Mouse (Mus musculus) adrenal gland, postnatal 14 days (tissue): ENCODE data around the gene Zp2. TPM values are rescaled to one million over a fixed set of nuclear protein-coding genes. Genes with fewer than 3 reads are reported as not detected.
A peak's percentile ranks its signal among the peaks of the same experiment; 100 is the strongest.

Experiments
- DNase-seq: peaks from one replicate; pipeline ENCODE4 v3.0.0; 2021; ENCODE audit warnings: mixed read lengths
- long read RNA-seq, 2 experiments: library from polyadenylated mRNA; stranded (forward); transcript quantifications; one replicate each; pipeline ENCODE4 v2.0.0; 2021
- total RNA-seq: library from RNA; stranded (reverse); gene quantifications from 2 replicates; pipeline ENCODE4 v1.2.3, GENCODE M21; 2021

Zp2 gene
- total RNA-seq = not detected in 2 replicates
- long read RNA-seq, experiment 1 = 0 reads
- long read RNA-seq, experiment 2 = 0 reads

- no peak for DNase-seq
Measured at GRCm38 (mm10) chr7:120145191-120145590, at the start of gene Zp2. TSS of gene Zp2 (minus strand) at chr7:120145291.

GRCm38 (mm10) chr7:120192816-120193215 lies 47.7 kb upstream of the Zp2 start:
- DNase-seq = peak; percentile 55

GRCm38 (mm10) chr7:120192207-120192606 lies 47.1 kb upstream of the Zp2 start:
- DNase-seq = peak; percentile 19

GRCm38 (mm10) chr7:120190150-120190665 lies 45.1 kb upstream of the Zp2 start:
- peak; percentile 41 for DNase-seq

- no peak for DNase-seq
Measured at GRCm38 (mm10) chr7:120189369-120190149, 44.5 kb upstream of the Zp2 start.

DNA sequence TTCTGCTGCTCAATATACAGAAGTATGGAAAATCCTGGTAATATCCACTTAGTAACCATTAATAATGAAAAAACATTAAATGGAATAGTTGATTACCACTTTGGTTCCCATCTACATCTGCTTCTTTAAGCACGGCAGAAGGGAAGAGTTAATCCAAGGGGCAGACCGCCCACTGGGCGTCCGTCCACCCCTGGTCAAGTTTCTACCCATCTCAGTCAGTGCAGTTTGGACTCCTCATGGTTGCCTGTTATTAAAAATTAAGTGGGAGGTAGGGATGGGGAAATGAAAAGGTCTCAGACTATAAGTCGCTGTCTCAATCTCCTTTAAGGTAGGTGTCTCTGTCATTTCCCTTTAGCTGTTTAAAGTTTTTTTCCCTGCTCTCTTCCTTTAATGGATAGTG lies 43.9 kb upstream of the Zp2 start:
- DNase-seq = no peak

DNA sequence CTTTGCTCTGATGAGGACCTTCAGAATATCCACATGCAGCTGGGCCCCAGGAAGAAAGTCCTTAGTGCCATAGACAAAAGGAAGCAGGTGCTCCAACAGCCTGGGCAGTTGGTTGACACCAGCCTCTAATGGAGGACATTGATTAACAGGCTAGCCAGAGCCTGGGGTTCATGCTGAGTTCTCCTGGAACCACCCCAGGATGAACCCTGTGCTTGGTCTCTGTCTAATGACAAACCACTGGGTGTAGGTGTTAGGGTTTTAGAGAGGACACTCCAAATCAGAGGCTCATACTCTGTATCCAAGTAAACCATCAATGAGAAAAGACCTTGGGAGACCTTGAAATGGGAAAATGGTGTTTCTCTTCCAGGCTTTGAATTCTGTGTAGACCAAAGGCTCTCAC lies 37.8 kb upstream of the Zp2 start:
- DNase-seq = no peak

- DNase-seq = no peak
Measured at GRCm38 (mm10) chr7:120181401-120182230, 36.5 kb upstream of the Zp2 start.

DNA sequence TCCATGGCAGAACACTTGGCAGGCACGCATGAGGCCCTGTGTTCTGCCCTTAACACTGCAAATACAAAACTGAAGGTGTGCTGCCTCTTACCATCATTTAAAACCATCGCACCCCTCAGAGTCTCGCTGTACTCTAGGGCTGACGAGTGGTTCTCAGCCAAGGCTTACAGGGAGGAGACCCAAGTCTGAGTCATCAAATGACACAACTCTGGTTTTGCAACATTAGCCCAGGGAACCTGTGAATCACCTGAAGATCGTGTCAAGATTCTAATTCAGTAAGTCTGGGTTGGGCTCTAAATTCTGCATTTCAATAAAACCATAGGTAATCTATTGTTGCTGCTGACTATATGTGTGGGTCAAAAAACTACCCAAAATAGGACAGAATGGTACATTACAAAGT lies 35.5 kb upstream of the Zp2 start:
- DNase-seq = no peak

DNA sequence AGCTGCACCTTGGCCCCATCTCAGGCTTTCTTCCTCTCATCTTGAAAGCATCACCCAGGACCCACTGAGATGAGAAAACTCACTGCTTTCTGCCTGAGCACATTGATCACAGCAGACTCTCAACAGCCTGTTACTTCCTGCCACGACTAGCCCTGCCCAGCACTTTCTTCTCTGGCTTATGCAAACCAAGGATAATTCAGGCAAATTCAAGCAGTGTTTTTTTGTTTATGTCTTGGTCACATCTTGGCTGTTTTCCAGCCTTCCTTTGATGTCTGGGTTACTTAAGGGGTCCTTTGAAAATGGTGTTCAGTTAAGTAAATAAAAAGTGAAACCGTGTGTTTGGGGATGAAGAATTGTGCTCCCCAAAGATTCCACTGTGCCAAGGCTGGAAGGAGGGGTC lies 33.8 kb upstream of the Zp2 start:
- DNase-seq = no peak

GRCm38 (mm10) chr7:120177611-120178010 lies 32.5 kb upstream of the Zp2 start:
- no peak for DNase-seq

DNA sequence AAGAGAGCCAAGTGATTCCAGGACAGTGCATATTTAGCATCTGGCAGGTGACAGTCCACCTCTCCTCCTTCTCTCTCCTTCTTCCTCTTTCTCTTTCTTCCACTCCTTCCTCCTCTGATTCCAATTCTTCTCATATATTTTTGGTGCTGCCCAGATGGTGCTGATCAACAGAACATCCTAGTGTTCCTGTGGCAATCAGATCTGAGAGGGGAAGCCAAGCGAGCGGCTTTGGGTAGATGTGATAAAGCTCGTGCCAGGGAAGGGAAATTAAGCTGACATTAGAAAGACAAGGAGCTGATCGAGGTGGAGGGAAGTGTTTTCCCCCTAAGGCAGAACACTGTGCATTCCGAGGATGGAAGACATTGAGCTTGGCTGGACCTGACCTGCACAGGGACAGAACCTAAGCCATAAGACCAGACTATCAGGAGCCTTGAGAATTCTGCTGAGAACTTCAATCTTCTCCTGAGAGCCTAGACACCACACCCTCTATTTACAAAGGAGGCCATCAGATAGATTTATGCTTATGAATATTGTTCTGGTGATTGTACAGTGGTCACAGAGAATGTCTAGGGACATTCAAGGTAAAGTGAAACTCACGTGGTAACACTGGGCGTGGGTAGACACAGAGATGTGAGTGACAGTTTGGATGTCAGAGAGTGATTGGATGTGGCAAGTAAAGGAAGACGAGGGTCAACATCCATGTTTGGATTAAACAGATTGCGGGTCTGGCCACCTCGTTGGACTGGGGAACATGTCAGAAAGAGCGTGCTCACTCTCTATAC lies 29.8 kb upstream of the Zp2 start:
- DNase-seq = no peak

GRCm38 (mm10) chr7:120173603-120174244 lies 28.6 kb upstream of the Zp2 start, which contains the start of gene Anks4b:
TSS of gene Anks4b (plus strand) at chr7:120173858.
- no peak for DNase-seq

DNA sequence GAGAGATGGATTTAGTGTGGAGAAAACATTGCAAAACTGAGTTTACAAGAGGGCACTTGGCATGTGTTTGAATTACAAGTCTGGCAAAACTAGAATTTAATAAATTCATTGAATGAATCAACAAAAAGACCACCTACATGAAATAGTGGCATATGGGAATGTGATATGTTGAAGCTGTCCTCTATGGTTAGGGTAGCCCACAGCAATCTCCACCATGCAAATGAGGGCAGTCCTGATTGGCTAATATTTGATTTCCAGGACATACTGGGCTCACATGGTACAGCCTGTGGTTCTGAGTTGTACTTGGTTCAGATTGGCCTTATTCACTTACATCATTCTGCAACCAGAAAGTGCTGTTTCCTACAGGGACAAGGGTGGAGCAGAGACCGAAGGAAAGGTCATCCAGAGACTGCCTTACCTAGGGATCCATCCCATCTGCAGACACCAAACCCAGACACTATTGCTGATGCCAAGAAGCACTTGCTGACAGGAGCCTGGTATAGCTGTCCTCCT lies 27.2 kb upstream of the Zp2 start:
- no peak for DNase-seq

DNA sequence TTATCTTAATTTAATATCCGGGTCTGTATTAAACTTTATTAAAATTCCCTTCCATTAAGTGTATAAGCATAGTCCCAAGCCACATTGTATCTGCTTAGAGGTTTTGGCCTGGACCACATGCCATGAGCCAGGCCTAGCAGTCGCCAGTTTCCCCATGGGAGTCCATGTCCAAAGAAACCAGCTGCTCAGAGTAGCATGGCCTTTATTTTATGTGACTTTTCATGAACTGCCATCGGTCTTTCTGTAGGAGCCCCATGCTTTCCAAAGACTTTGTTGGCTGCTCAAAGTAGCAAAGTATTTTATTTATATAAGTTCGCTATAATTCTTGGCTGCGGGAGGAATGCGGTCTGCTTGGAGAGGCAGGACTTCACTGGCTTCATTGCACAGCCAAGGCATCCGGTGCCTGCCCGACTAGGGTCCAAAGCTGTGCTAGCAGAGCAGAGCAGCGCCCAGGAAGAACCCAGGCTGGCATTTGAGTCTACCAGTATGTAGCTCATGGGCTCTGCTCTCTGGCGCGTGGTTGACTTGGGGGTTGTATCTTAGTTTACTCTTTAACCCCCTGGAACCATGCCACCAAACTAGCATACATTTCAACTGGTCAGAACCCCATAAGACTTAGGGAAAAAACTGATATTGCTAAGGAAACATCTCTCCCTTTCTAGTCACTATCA lies 18.6 kb upstream of the Zp2 start:
- no peak for DNase-seq

- no peak for DNase-seq
Measured at GRCm38 (mm10) chr7:120158121-120158613, 13.1 kb upstream of the Zp2 start.

DNA sequence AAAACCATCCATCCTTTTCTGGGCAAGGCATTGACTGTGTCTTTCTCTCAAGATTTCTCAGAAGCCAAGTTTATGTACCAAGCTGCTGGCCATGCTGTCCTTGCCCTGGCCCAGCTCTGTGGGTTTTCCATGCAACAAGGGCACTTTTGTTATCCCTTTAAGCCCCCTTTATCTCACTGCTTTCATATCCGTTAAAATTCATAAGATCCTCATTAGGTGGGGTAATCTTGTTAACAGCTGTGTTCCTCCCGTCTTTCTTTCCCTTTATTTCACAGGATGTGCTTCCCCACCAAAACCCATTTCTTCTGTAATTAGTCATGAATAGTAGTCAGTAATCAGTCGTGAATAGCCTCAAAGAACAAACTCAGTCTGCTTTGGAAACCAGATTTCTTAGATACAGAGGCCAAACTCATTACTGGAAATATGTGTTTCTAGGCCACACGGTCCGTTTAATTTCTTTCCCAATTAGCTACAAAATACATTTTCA lies 12.5 kb upstream of the Zp2 start:
- DNase-seq = no peak

GRCm38 (mm10) chr7:120156841-120157409 lies 11.8 kb upstream of the Zp2 start:
- no peak for DNase-seq

GRCm38 (mm10) chr7:120150898-120151297 lies 5.8 kb upstream of the Zp2 start:
- DNase-seq = no peak

GRCm38 (mm10) chr7:120150257-120150656 lies 5.2 kb upstream of the Zp2 start:
- no peak for DNase-seq
